Mouse (Mus musculus): ENCODE results near the gene Prmt1. TPM values are rescaled to one million over a fixed set of nuclear protein-coding genes. Genes with fewer than 3 reads are reported as not detected.

Gene Prmt1
- polyA plus RNA-seq, 1 experiment from 2014 or later, result 258 TPM

DNA sequence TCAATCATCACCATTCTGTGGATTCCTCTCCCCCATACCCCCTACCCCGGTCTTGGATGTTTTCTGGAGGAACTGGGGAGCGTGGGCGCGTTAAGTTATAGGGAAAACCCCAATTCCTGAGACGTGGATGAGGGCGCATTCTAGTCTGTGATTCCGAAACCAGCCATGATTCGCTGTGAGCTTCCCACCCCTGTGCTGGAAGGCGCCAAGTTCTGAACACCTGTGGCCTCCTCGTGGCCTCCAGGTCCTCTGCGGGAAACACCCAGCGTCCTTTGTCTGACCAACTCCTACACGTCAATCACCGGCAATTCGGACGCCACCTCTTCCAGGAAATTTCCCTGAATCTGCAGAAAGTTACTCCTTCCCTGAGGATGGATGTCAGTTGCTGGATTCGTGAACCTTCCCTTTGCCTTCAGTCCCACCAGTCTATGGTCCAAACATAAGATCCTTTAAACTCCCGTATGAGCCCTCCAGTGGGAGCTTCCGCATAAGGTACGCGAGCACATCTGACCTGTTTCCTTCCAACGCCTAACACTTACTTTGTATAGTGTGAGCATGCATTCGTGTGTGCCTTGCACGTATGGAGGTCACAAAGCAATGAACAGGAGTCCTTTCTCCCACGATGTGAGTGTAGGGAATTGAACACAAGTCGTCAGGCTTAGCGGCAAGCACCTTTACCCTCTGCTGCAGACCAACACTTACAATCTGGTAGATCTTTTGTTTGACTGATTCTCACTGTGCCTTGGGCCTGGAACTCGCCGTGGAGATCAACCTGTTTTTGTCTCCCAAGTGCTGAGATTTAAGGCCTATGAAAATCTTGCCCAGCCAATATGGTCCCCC, 731 bp upstream of the Prmt1 start:
- Histone ChIP-seq H3K27me3 (ENCODE audit: control insufficient read depth, insufficient read depth, low read length) (no peaks in the 10 kb centered on the region), H3K4me2 (replicated peaks; ENCODE audit: low read depth, low read length) (peak overlapping the region; percentile 68), H3K9me3 (ENCODE audit: control insufficient read depth, low read length) (no peaks in the 10 kb centered on the region), H3K36me3 (ENCODE audit: control insufficient read depth, insufficient read depth, low read length) (peaks cover 30% of the 10 kb centered on the region), H3K4me1 (ENCODE audit: control insufficient read depth, insufficient read depth, low read length) (peaks cover 26% of the 10 kb centered on the region), H3K27ac (ENCODE audit: low read depth, low read length) (peak overlapping the region; percentile 96), H3K9ac (ENCODE audit: low read depth, low read length) (peak overlapping the region; percentile 82), H3K4me3 (ENCODE audit: low read length) (peak overlapping the region; percentile 97)
- WGBS, result under 1% methylated on average over 29 of the region's 29 CpGs
- peak; percentile 21 for ATAC-seq (ENCODE audit: low FRiP score, low TSS enrichment)

DNA sequence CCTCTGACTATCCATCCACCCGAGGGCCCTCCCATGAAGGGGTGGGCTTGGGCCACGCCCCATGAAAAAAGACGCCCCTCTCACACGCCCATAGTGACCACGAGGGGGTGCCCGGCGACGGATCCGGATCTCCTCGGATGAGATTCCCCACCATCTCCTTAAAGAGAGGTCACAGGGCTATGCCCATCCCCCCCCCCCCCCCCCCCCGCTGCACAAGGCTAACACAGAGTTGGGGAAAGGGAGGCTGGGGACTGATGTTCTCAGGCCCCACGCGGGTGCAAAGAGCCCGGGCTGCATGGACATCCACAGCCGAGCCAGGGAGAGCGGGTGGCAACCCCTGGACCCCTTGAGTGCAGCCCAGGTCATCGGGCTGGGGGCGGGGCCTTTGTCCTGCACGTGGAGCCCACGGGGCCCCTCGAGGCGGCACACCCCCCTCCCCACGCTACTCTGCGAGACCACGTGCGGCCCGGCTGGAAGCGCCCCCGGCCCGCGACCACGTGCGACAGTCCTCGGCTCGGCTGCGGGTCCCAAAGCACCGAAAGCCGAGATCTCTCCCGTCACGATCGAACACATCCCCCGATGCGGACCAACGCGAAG, 675 bp downstream of the Prmt1 start:
- H3K36me3 ChIP-seq (ENCODE audit: control insufficient read depth, insufficient read depth, low read length), result peaks cover 35% of the 10 kb centered on the region
- WGBS, result 0% methylated on average over 25 of the region's 45 CpGs

GRCm38 (mm10) chr7:44984833-44985164, 1.6 kb downstream of the Prmt1 start:
- H3K4me3 ChIP-seq (ENCODE audit: low read length), result peak overlapping the region; percentile 97
- H3K9me3 ChIP-seq (ENCODE audit: control insufficient read depth, low read length), result no peaks in the 10 kb centered on the region
- peak overlapping the region; percentile 8; the same call in 1 of the 2 replicates for H3K27ac ChIP-seq (ENCODE audit: low read depth, low read length)
- no peak for ATAC-seq (ENCODE audit: low FRiP score, low TSS enrichment)
- no peaks in the 10 kb centered on the region for H3K27me3 ChIP-seq (ENCODE audit: control insufficient read depth, insufficient read depth, low read length)
- H3K9ac ChIP-seq (ENCODE audit: low read depth, low read length), result peak overlapping the region; percentile 99; the same call in 1 of the 2 replicates
- peak overlapping the region; percentile 55 for H3K4me2 ChIP-seq (replicated peaks; ENCODE audit: low read depth, low read length)
- H3K36me3 ChIP-seq (ENCODE audit: control insufficient read depth, insufficient read depth, low read length), result peaks cover 43% of the 10 kb centered on the region
- peaks cover 26% of the 10 kb centered on the region for H3K4me1 ChIP-seq (ENCODE audit: control insufficient read depth, insufficient read depth, low read length)
- 36% methylated on average over 3 of the region's 3 CpGs for WGBS

More for the DNA sequence above, 675 bp downstream of the Prmt1 start:
- H3K4me3 ChIP-seq (ENCODE audit: low read length), result peak overlapping the region; percentile 97
- peak overlapping the region; percentile 98 for H3K27ac ChIP-seq (ENCODE audit: low read depth, low read length)
- H3K4me2 ChIP-seq (replicated peaks; ENCODE audit: low read depth, low read length), result peak overlapping the region; percentile 55
- peaks cover 26% of the 10 kb centered on the region for H3K4me1 ChIP-seq (ENCODE audit: control insufficient read depth, insufficient read depth, low read length)
- peak overlapping the region; percentile 99 for H3K9ac ChIP-seq (ENCODE audit: low read depth, low read length)
- no peaks in the 10 kb centered on the region for H3K27me3 ChIP-seq (ENCODE audit: control insufficient read depth, insufficient read depth, low read length)
- ATAC-seq (ENCODE audit: low FRiP score, low TSS enrichment), result peak; percentile 33
- H3K9me3 ChIP-seq (ENCODE audit: control insufficient read depth, low read length), result no peaks in the 10 kb centered on the region

DNA sequence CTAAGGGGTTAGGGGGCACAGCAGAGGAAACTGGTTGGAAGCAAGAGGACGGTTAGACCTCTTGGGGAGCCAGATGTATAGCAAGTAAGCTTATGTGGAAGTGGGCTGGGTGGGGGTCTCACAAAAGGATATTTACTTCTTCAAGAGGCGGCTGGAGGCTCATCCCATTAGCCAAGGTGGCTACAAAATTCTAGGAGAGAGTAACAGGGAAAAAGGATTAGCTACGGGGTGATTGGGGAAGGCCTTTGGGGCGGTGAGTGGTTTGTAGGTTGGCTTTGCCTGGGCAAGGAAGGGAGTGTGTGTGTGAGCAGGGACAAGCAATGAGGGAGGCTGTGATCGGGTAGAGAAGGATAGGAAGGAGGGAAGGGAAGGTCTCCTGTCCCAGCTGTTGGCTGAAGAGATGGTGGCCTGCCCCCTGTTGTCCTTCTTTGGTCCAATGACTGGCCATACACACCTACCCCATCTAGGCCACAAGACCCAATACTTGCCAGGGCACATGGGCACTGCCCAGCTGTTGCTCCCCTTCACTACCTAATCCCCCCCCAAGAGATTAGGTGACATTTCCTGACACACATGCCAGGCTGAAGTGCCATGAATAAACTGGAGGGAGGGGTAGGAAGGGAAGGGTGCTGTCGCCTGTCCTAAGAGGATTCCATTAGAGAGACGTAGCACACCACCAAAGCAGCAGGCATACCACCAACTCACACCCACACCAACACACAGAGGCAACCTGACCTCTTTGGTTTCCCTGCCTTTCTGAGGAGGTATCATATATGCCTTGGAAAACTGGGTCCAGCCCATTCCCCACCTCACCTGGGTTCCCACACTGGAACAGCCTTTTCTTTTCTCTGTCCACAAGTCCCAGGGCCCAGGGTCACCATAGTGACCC, 2.2 kb downstream of the Prmt1 start:
- WGBS, result 73% methylated on average over 7 of the region's 7 CpGs
- peaks cover 46% of the 10 kb centered on the region for H3K36me3 ChIP-seq (ENCODE audit: control insufficient read depth, insufficient read depth, low read length)
- no peak for ATAC-seq (ENCODE audit: low FRiP score, low TSS enrichment)
- peak overlapping the region; percentile 99; the same call in 1 of the 2 replicates for H3K9ac ChIP-seq (ENCODE audit: low read depth, low read length)
- H3K9me3 ChIP-seq (ENCODE audit: control insufficient read depth, low read length), result no peaks in the 10 kb centered on the region
- no peaks in the 10 kb centered on the region for H3K27me3 ChIP-seq (ENCODE audit: control insufficient read depth, insufficient read depth, low read length)
- peak overlapping the region; percentile 24; the same call in 1 of the 2 replicates for H3K27ac ChIP-seq (ENCODE audit: low read depth, low read length)
- peak overlapping the region; percentile 97 for H3K4me3 ChIP-seq (ENCODE audit: low read length)
- H3K4me1 ChIP-seq (ENCODE audit: control insufficient read depth, insufficient read depth, low read length), result peaks cover 24% of the 10 kb centered on the region
- peak overlapping the region; percentile 55 for H3K4me2 ChIP-seq (replicated peaks; ENCODE audit: low read depth, low read length)

GRCm38 (mm10) chr7:44983085-44983484, 3.3 kb downstream of the Prmt1 start:
- WGBS, result 35% methylated on average over 6 of the region's 6 CpGs
- no peak overlapping the region; the same call in 1 of the 2 replicates for H3K4me3 ChIP-seq (ENCODE audit: low read length)
- H3K36me3 ChIP-seq (ENCODE audit: control insufficient read depth, insufficient read depth, low read length), result peaks cover 55% of the 10 kb centered on the region
- ATAC-seq (ENCODE audit: low FRiP score, low TSS enrichment), result no peak
- H3K27me3 ChIP-seq (ENCODE audit: control insufficient read depth, insufficient read depth, low read length), result no peaks in the 10 kb centered on the region
- no peak overlapping the region for H3K4me2 ChIP-seq (replicated peaks; ENCODE audit: low read depth, low read length)
- H3K9me3 ChIP-seq (ENCODE audit: control insufficient read depth, low read length), result no peaks in the 10 kb centered on the region
- no peak overlapping the region for H3K27ac ChIP-seq (ENCODE audit: low read depth, low read length)
- H3K9ac ChIP-seq (ENCODE audit: low read depth, low read length), result no peak overlapping the region
- H3K4me1 ChIP-seq (ENCODE audit: control insufficient read depth, insufficient read depth, low read length), result peaks cover 17% of the 10 kb centered on the region

GRCm38 (mm10) chr7:44981539-44981938, 4.8 kb downstream of the Prmt1 start:
- ATAC-seq (ENCODE audit: low FRiP score, low TSS enrichment), result no peak
- H3K27ac ChIP-seq (ENCODE audit: low read depth, low read length), result no peak overlapping the region
- H3K36me3 ChIP-seq (ENCODE audit: control insufficient read depth, insufficient read depth, low read length), result peaks cover 70% of the 10 kb centered on the region
- peaks cover 15% of the 10 kb centered on the region for H3K4me1 ChIP-seq (ENCODE audit: control insufficient read depth, insufficient read depth, low read length)
- H3K4me3 ChIP-seq (ENCODE audit: low read length), result no peak overlapping the region
- no peaks in the 10 kb centered on the region for H3K9me3 ChIP-seq (ENCODE audit: control insufficient read depth, low read length)
- no peak overlapping the region for H3K4me2 ChIP-seq (replicated peaks; ENCODE audit: low read depth, low read length)
- WGBS, result 94% methylated on average over 8 of the region's 8 CpGs
- no peak overlapping the region for H3K9ac ChIP-seq (ENCODE audit: low read depth, low read length)
- H3K27me3 ChIP-seq (ENCODE audit: control insufficient read depth, insufficient read depth, low read length), result no peaks in the 10 kb centered on the region

DNA sequence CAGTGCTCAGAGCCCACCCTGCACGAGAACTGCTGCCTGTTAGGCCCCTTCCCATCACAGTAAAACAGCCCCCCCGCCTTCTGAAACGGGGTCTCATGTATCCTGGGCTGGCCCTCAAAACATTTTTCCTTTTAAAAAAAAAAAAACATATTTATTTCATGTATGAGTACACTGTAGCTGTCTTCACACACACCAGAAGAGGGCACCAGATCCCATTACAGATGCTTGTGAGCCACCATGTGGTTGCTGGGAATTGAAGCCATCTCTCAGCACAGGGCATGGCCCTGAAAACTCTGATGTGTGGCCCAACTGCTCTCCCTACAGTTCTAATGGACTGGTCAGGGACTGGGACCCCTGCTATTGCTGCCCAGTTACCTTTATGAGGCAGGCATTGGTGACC, 8.1 kb downstream of the Prmt1 start:
- H3K9ac ChIP-seq (ENCODE audit: low read depth, low read length), result no peak overlapping the region
- no peak overlapping the region for H3K4me3 ChIP-seq (ENCODE audit: low read length)
- no peak overlapping the region for H3K4me2 ChIP-seq (replicated peaks; ENCODE audit: low read depth, low read length)
- no peaks in the 10 kb centered on the region for H3K27me3 ChIP-seq (ENCODE audit: control insufficient read depth, insufficient read depth, low read length)
- H3K4me1 ChIP-seq (ENCODE audit: control insufficient read depth, insufficient read depth, low read length), result peaks cover 6% of the 10 kb centered on the region; the same call in 1 of the 2 replicates
- H3K27ac ChIP-seq (ENCODE audit: low read depth, low read length), result no peak overlapping the region
- 93% methylated on average over 3 of the region's 3 CpGs for WGBS
- H3K36me3 ChIP-seq (ENCODE audit: control insufficient read depth, insufficient read depth, low read length), result peaks cover 75% of the 10 kb centered on the region
- no peak for ATAC-seq (ENCODE audit: low FRiP score, low TSS enrichment)
- no peaks in the 10 kb centered on the region for H3K9me3 ChIP-seq (ENCODE audit: control insufficient read depth, low read length)

DNA sequence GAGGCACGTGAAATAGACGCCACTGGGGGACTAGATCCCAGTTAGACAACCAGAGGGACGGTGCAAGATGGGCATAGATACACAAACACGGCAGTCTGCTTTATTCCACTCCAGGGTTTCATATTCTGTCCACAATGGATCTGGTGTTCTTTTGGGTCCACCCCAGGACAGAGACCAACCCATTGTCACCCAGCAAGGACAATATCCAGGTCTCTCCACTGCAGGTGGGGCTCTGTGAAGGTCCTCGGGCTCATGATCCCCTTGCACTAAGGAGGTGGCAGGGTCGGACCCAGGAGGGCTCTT, 11.3 kb downstream of the Prmt1 start:
- Histone ChIP-seq H3K27ac (ENCODE audit: low read depth, low read length) (peak overlapping the region; percentile 59), H3K9me3 (ENCODE audit: control insufficient read depth, low read length) (no peaks in the 10 kb centered on the region), H3K4me2 (replicated peaks; ENCODE audit: low read depth, low read length) (peak overlapping the region; percentile 49; the same call in 1 of the 2 replicates), H3K36me3 (ENCODE audit: control insufficient read depth, insufficient read depth, low read length) (peaks cover 45% of the 10 kb centered on the region), H3K27me3 (ENCODE audit: control insufficient read depth, insufficient read depth, low read length) (no peaks in the 10 kb centered on the region), H3K4me3 (ENCODE audit: low read length) (peak overlapping the region; percentile 7; the same call in 1 of the 2 replicates), H3K4me1 (ENCODE audit: control insufficient read depth, insufficient read depth, low read length) (peaks cover 14% of the 10 kb centered on the region; the same call in 1 of the 2 replicates), H3K9ac (ENCODE audit: low read depth, low read length) (peak overlapping the region; percentile 25; the same call in 1 of the 2 replicates)
- no peak for ATAC-seq (ENCODE audit: low FRiP score, low TSS enrichment)
- 22% methylated on average over 6 of the region's 6 CpGs for WGBS

All from kidney, embryonic 14.5 days (tissue).